Mouse (Mus musculus) MEL-GATA-1-ER (cell line): ENCODE data around the gene Coro1c.

Experiments
- DNase-seq: peaks from one replicate; pipeline ENCODE4 v3.0.0-alpha.2; 2012; ENCODE audit warnings: low read depth; ENCODE audit errors: extremely low read depth

Gene Coro1c

GRCm38 (mm10) chr5:113929526-113929925 lies 21.0 kb upstream of the Coro1c start:
- no peak for DNase-seq

DNA sequence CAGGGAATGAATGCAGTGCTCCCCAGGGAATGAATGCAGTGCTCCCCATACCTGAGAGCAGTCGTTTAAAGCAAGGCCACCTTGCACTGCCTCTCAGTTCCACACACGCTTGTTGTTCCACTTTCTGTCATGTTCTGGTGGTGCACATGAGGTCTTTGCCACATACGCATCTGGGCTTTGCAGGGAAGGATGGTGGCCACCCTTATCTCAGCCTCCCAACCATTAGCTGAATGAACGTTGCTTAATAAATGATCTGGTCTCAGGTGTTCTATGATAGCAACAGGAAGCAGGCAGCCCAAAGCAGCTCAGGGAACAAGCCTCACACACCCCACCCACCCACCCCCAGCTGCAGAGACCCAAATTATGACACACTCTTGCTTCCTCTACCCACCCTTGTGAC lies 16.1 kb upstream of the Coro1c start:
- no peak for DNase-seq

DNA sequence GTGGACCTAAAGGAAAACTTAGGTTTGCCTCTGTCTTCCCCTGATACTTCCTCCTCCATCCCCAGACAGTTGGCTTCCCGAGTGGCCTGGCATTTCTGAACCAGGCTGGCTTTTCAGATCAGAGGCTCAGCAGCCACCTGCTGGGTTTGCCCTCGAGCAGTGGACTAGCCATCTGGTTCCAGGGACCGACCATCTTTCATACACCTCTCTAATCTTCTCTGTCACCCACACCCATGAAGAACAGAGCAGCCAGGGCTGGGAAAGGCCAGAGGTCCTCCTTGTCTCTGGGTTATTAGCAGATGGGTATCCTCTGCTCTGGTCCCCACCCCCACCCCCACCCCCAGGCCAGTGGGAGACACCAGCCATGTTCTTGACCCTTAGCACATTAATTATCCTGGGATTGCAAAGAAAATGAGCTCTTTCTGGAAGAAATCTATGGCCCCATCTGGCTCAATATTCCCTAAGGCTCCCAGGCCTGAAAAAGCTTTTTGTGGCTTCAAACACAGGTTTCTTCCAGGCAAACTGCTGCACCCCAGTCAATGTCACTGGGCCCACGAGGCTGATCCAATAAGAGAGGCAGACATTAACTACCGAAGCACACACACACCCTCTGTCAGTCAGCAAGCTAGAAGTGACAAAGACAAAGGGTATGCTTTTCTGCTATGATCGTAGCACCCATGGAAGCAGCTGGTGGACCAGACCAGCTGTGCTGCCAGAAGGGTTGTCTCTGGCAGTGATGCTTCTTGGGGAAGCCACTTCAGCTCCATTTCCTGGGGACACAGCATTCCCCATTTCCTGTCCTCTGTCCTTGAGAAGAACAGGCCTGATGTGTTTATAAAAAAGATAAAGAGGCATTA lies 13.0 kb upstream of the Coro1c start:
- no peak for DNase-seq

DNA sequence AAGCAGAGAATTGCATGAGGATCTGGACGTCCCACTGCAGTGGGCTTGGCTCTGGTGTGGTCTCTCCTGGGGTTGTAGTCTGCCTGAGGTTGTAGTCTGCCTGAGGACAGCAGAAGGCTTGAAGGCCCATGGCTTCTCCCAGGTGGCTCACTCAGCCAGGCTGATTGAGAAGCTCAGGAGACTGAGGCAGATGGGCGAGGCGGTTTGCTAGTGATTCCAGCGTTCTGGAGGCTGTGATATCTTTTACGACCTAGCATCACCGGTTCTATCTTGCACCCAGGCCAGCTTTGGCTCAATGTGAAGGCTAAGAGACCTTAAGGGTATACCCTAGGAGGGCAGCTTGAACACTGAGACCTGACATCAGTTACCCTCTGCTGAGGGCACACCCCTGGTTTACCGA lies 10.5 kb upstream of the Coro1c start:
- no peak for DNase-seq

- no peak for DNase-seq
Observed at GRCm38 (mm10) chr5:113918654-113919053, 10.1 kb upstream of the Coro1c start.

DNA sequence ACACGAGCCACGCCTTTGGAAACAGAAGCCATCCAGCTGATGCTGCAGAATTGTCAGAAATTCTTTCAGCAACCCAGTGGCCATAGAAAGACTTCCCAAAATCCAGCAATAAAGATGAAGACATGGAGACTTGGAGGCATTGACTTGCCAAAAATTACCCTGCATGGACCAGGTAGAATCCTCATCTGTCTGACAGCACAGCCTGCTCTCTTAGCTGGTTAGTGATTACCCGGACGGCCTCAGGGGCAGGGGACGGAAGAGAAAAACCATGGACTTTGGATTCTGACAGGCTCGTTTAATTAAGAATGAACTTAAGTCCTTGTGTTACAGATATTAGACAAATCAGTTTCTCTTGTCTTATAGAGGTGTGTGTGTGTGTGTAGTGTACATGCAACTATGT lies 2.1 kb upstream of the Coro1c start:
- DNase-seq, result no peak

DNA sequence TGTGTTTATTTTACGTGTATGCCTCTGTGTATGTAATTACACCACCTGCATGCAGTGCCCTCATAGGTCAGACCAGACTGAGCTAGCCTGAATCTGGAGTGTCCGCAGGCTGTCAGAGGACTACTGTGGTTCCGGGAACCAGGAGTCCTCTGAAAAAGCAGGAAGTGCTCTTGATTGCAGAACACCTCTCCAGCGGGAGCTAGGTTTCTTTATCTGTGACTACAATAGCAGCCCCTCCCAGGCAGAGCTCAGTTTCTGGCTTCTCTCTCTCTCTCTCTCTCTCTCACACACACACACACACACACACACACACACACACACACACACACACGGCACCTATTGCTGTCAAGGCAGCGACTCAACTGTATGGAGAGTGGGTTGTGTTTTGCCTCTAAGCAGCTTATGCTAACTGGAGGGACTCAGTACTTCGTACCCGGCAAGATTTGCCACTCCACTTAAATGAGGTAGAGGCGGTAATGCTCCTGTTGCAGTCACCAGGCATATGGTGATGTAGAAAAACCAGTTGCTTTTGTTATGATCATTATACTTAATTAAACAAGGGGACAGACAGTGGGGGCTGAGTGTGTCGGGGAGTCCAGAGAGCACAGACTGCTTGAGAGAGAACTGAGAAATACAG lies 1.6 kb upstream of the Coro1c start:
- peak; percentile 83 for DNase-seq

- peak; percentile 77 for DNase-seq
Observed at GRCm38 (mm10) chr5:113907786-113908567, 581 bp downstream of the Coro1c start.

DNA sequence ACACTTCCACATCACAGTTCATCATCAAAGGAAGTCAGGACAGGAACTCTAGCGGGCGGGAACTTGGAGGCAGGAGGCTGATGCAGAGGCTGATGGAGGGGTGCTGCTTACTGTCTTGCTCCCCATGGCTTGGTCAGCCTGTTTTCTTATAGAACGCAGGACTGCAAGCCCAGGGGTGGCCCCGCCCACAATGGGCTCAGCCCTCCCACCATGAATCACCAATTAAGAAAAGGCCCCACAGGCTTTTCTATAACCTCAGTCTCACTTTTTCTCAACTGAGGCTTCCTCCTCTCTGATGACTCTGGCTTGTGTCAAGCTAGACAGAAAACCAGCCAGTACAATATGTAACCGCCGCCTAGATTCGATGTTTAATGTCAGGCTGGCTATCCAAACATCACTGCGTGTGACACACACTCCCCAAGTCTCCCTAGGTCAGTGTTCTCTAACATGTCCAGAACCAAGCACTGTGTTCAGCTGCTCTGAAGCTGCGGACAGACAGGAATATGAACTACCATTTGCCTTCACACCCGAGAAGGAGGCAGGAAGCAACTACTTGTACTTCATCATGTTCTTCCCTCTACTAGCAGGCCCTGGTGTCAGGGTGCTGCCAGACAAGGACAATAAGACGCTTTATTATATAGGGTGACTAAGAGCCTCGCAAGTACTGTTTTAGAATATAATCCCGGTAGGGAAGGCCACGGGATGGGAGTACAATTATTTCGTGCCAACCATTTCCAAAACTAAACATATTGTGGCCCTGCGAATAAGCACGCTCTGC lies 1.4 kb downstream of the Coro1c start:
- no peak for DNase-seq

DNA sequence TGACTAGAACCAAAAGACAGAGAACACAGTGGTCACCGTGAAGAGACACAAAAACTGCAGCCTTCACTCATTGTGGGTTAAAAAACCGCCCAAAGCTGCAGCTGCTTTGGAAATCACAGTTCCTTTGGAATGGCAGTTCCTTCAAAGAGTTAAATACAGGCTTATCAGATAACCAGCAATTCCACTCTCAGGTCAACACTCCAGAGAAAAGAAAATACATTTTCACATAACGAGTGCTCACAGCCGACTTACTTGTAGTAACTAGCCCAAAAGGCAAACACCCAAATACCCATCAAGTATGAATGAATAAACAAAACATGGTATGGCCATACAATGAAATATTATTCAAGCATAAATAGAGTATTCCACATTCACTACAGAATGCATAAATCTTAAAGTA lies 3.6 kb downstream of the Coro1c start:
- DNase-seq, result no peak

GRCm38 (mm10) chr5:113902983-113903382 lies 5.6 kb downstream of the Coro1c start:
- peak; percentile 71 for DNase-seq

GRCm38 (mm10) chr5:113902017-113902416 lies 6.5 kb downstream of the Coro1c start:
- peak; percentile 79 for DNase-seq

DNA sequence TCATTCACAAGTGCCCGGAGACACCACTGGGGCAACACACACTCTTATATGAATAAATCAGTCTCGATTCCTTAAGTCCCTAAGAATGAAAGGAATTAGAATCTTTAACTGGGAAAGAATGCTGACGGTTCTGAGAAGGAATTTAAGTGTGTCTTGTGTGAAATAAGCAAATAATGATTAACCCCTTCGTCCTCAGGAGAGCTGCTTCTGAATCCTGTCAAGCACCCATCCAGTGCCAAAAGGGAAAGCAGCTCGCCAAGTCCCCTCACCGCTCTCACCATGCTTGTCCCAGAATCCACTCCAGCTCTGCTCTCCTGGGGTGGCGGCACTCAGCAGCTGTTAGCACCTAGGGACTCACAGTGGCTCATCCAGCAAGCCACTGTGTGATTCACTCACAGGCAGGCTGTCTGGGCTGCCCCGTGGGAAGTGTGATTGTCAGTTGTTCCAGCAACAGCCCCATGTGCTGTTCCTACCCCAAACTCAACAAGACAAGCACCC lies 7.4 kb downstream of the Coro1c start:
- no peak for DNase-seq

GRCm38 (mm10) chr5:113899543-113899942 lies 9.0 kb downstream of the Coro1c start:
- DNase-seq, result peak; percentile 64

DNA sequence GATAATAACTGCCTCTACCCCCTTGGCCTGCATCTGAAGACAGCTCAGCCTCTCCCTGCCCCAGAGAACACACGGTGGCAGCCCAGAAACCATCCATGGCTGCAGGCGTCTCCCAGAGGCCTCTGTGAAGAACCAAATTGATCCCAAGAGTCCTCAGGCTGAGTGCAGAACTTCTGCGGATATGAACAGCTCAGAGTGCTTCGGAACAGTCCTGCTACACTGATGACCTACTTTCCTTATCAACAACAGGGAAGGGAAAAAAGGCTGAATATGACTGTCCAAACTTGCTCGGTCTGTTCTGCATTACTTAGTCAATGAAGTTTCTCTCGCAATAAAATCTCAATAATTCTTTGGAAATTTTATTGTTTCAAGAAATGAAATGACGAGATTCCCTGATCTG lies 16.6 kb downstream of the Coro1c start:
- DNase-seq, result no peak

- no peak for DNase-seq
Observed at GRCm38 (mm10) chr5:113890874-113891273, 17.7 kb downstream of the Coro1c start.

- DNase-seq, result no peak
Observed at GRCm38 (mm10) chr5:113889912-113890311, 18.6 kb downstream of the Coro1c start.

GRCm38 (mm10) chr5:113889181-113889906 lies 19.2 kb downstream of the Coro1c start:
- DNase-seq, result no peak

GRCm38 (mm10) chr5:113888186-113888795 lies 20.3 kb downstream of the Coro1c start:
- no peak for DNase-seq

GRCm38 (mm10) chr5:113887132-113887531 lies 21.4 kb downstream of the Coro1c start:
- DNase-seq, result no peak
